Mouse (Mus musculus) megakaryocyte, embryonic 14.5 days (primary cell): Measurements from ENCODE around the gene Gm20388.

ENCODE experiments used
- FLI1 ChIP-seq: IDR thresholded peaks from 2 replicates; pipeline ENCODE4 v1.6.1; 2012; ENCODE audit warnings: low read length, inconsistent platforms, mixed read lengths
- GATA1 ChIP-seq: IDR thresholded peaks from 3 replicates; pipeline ENCODE4 v1.6.1; 2012; ENCODE audit warnings: mixed read lengths, low read length, inconsistent platforms, borderline replicate concordance

DNA sequence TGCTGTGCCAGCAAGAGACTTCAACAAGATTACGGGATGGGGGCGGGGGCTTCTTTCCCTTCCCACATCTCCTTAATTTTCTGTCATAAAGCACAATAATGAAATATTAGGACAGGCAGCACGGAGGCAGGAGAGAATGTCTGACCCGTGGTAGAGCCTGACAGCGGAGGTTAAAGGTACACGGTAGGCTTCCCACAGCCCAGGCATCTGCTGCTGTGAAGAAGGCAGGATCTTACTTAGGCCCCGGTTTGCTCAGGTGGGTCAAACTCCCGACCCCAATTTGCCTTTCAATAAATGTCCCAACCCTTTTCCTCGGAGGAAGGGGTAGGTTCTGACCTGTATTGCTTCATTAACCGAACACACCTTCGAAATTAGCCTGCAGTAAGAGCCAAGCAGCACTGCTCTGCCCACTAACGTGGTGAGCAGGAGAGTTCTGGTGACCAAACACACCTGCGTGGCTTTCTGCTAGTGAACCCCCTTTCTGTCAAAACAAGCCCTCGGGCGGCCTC is 3894.6 kb downstream of the Gm20388 start:
- no peak for TF ChIP-seq FLI1
- no peak for TF ChIP-seq GATA1
